Mouse (Mus musculus): ENCODE measurements at regions not wholly inside any gene's neighbourhood (a gene's known extent, or its start where the extent isn't known, plus 50 kb on each side); places are given as distances from the start of the nearest gene placed in this dataset.

- no peak for DNase-seq
These were observed 443.5 kb upstream of the Nrp1 start for GRCm38 (mm10) chr8:127914914-127915313.

DNA sequence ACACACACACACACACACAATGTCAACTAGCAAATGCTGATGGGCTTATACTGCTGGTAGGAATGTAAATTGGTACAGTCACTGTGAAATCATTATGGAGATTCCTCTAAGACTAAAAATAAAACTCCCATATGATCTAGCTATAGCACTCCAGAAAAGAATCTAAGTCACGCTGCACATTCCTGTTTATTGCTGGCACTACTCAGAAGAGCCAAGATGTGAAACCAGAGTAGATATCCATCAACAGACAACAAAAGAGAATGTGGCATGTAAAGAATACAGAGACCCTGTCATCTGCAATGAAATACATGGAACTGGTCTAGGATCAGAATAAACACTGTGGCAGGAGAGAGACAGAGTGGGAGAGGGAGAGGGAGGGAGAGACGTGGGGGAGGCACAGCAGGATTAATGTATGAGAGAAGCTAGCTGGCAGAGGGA is 442.8 kb upstream of the Nrp1 start:
- no peak for DNase-seq

GRCm38 (mm10) chr8:127921925-127922324 is 436.5 kb upstream of the Nrp1 start:
- DNase-seq: no peak

- no peak for DNase-seq
These were observed 435.1 kb upstream of the Nrp1 start for GRCm38 (mm10) chr8:127923321-127923720.

- no peak for DNase-seq
These were observed 426.1 kb upstream of the Nrp1 start for GRCm38 (mm10) chr8:127932276-127932675.

- no peak for DNase-seq
These were observed 421.5 kb upstream of the Nrp1 start for GRCm38 (mm10) chr8:127936792-127937435.

- no peak for DNase-seq
These were observed 419.0 kb upstream of the Nrp1 start for GRCm38 (mm10) chr8:127939284-127939985.

- DNase-seq: no peak
These were observed 418.4 kb upstream of the Nrp1 start for GRCm38 (mm10) chr8:127939986-127940359.

GRCm38 (mm10) chr8:127942319-127942718 is 416.1 kb upstream of the Nrp1 start:
- DNase-seq: no peak

DNA sequence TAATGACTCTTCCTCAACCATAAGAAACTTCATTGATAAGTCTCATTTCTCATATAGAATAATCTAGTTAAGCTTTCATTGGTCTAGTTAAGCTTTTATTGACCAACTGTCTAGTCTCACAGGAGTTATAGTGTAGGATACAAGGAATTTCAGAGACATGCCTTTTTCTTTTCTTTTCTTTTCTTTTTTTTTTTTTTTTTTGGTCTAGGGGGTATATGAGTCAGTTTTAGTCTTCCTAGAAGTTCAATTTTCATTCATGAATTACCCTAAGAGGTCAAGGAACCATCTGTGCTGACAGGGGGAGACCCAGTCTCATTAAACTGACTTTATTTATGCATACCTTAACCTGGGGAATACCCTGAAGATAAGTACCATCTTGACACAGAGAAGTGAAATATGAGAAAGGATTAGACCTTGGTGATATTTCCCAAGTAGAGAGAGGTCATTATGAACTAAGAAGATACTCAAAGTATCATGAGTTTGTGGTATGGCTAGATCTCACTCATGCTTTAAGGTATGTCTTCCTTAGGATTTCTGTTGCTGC is 413.4 kb upstream of the Nrp1 start:
- no peak for DNase-seq

- DNase-seq: no peak
These were observed 400.8 kb upstream of the Nrp1 start for GRCm38 (mm10) chr8:127957571-127957970.

DNA sequence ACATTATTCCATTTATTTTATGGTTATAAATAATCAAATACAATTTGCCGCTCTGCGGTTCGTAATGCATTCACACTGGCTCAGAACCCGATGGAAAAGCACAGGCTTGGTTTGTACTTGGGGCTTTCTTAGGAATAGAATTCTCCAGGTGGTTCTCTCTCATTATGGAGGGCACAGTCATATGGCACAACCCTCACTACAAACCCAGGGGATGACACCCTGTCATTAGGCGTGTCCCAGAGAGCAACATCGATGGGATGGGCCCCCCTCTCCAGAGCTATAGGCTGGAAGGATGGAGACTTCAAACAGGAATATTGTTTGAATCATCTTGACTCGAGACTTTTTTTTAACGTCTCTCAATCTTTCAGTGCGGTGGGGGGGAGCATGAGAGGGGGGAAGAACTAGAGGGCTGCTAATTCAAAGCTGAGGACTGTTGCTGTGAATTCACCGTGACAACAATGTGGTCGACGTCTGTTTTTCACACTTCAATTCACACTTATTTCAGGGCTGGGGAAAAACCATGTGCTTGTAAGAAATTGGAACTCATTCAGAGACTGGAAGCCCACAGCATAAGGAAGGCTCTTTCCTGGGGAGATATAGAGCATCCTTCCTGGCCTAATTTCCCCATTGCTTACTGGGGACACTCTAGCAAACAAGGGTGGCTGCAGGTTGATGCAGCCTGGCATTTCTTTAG is 399.9 kb upstream of the Nrp1 start:
- DNase-seq: no peak

- no peak for DNase-seq
These were observed 395.5 kb upstream of the Nrp1 start for GRCm38 (mm10) chr8:127962862-127963261.

- DNase-seq: no peak
These were observed 394.8 kb upstream of the Nrp1 start for GRCm38 (mm10) chr8:127963625-127964024.

- no peak for DNase-seq
These were observed 393.6 kb upstream of the Nrp1 start for GRCm38 (mm10) chr8:127964801-127965200.

DNA sequence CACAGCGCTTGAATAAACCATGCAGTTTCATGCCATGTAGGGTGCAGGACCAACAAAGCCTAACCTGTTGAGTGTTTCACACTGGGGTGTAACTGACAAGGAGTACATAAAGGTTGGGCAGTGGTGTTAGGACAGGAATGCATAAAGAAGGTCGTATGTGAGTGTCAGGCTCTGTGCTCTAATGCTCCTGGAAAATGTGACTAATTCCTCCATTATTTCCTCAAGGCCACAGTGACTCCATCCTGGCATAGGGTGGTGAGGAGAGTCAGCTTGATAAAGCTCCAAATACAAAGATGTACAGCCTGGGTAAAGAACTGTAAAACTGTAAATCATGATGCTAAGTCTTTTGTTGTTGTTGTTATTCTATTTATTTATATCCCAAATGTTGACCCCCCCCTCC is 393.1 kb upstream of the Nrp1 start:
- DNase-seq: no peak

DNA sequence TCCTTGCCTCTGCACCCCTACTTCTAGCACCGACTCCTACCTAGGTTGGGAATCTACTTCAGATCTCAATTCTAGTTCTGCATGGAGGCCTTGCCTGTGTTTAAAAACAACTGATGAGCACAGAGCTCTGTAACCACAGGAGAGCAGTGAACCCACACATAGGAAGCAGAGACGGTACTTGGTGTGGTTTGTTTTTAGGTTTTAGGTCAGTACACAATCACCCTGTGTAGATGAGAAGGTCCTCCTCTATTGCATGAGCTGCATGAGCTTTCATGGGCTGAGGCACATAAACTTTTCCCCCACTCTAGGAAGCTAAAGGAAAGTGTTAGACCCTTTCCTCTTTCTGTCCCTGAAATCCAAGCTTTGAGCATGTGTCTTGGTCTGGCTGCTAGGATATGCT is 390.4 kb upstream of the Nrp1 start:
- DNase-seq: no peak

- DNase-seq: no peak
These were observed 385.2 kb upstream of the Nrp1 start for GRCm38 (mm10) chr8:127973194-127973593.

GRCm38 (mm10) chr8:127977746-127978145 is 380.7 kb upstream of the Nrp1 start:
- DNase-seq: no peak

DNA sequence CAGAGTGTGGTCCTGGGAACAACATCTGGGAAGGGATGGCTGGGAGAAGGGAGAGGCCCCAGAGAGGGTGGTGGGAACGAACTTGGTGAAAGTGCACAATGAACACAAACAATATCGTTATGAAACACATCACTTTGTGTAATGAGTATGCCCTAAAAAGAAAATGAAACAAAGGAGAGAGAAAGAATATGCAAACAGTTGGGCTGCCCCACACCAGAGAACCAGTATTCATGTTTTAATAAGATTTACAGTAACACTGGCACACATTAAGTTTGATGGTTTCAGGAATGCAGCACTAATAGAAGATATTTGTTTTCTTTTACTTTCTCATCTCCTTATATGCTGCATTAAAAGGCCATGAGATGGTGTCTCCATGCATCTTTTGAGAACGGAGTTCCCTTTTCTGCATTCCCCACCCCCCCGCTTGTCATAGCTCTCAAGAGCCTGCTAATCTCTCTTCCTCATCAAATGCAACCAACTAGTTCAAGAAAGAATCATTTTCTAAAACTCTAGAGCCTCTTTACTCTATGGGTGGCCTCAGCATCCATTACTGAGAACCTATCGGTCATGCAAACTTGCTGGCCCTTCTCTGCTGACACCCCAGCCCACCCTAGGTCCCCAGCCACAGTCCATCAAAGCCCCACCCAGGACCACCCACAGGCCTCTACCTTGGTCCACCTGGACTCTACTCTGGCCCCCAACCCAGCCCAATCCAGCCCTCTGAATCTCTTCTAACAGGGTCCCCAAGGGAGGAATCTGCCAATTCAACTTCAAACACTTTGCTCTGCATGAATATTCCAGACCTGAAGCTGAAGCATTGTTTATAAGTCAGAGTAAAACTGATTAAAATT is 379.0 kb upstream of the Nrp1 start:
- no peak for DNase-seq

DNA sequence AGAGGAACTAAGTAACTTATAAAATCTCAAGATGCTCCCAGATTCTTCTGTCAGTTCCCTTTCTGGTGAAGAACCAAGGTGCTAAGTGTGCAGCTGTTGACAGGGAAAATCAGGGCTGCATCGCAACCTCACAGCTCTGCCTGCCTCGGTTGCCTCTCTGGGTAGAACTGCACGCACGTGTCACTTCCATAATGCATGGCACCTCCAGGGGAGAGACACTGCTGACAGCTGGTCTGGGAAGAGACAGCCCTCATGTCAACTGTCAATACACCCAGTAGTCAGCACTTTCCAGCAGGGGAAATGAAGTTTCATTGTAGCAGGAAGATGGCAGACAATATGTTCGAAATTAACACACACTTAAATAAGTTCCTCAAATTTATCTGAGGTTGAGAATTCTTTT is 376.2 kb upstream of the Nrp1 start:
- DNase-seq: no peak

DNA sequence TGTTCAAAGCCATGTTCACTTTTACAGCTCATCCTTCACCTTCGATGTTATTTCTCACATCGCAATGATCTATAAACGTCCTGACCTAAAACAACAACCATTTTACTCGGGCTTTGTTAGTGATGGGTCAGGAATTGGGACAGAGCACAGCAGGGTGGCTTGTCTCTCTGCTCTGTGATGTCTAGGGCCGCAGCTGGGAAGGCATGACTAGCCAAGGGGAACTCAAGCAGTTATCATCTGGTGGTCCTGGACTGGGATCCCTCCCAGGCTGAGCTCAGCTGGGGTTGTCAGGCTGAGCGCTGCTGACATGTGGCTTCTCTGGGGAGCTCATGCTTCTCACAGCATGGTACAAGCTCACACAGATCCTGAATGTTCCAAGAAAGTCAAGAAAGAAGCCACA is 372.8 kb upstream of the Nrp1 start:
- DNase-seq: no peak

GRCm38 (mm10) chr8:127988887-127989286 is 369.5 kb upstream of the Nrp1 start:
- DNase-seq: no peak
